Mouse (Mus musculus): ENCODE data around the gene Plekhg6.

DNA sequence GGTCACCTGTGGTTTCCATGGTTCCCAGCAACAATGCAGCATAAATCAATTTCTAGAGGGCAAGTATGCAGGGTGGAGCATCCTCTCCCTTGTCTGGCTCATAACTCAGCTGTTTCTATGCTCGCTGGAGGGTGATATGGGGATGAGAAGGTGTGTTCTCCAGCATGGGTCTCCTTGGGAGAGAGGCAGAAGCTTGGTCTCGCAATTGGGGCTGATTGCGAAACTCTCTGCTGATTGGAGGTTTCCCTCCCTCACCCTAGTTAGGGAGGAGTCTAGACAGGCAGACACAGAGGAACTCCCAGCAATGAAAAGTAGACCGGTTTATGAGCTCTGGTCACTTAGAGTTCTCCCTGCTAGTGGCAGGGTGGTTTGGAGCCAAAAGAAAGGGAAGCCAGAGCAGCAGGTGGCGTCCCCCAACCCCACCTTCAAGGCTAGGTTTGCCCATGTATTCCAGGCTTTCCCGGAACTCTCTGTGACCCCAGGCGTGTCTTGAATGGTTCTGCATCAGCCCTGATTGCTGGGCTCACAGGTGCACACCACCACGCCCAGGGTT is 30.5 kb upstream of the Plekhg6 start:
- TF ChIP-seq HCFC1 (IDR thresholded peaks at IDR 0.05; ENCODE audit: borderline replicate concordance, insufficient read depth, low read length) = no peak
- TF ChIP-seq ZC3H11A (IDR thresholded peaks at IDR 0.05; ENCODE audit: borderline replicate concordance, low read depth, low read length) = no peak

Measured in ES-E14 (cell line).